Mouse (Mus musculus): ENCODE results near the gene Tmem238. TPM values are rescaled to one million over a fixed set of nuclear protein-coding genes. Genes with fewer than 3 reads are reported as not detected.

Gene Tmem238
- polyA plus RNA-seq, 1 experiment from 2014 or later = 4.4 TPM

- Histone ChIP-seq H3K36me3 (replicated peaks) (peaks cover 28% of the 10 kb centered on the region), H3K9me3 (no peaks in the 10 kb centered on the region), H3K27me3 (ENCODE audit: poor library complexity, severe bottlenecking) (no peaks in the 10 kb centered on the region), H3K4me3 (peak within 1 kb of the TSS; percentile 83), H3K27ac (peak within 1 kb of the TSS; percentile 96), H3K4me1 (peaks cover 45% of the 10 kb centered on the region)
- DNase-seq (ENCODE audit: extremely low spot score, low spot score) = peak; percentile 97
- under 1% methylated on average over 43 of the region's 44 CpGs for WGBS
These were observed 49.7 kb downstream of the Tmem238 start, which contains the start of gene Kmt5c for GRCm38 (mm10) chr7:4739544-4740275. Kmt5c (plus strand) TSS chr7:4740115.

- DNase-seq (ENCODE audit: extremely low spot score, low spot score) = no peak
- H3K4me1 ChIP-seq = peaks cover 45% of the 10 kb centered on the region
- H3K36me3 ChIP-seq (replicated peaks) = peaks cover 22% of the 10 kb centered on the region
- 44% methylated on average over 10 of the region's 10 CpGs for WGBS
- no peaks in the 10 kb centered on the region for H3K27me3 ChIP-seq (ENCODE audit: poor library complexity, severe bottlenecking)
- peak overlapping the region; percentile 96 for H3K27ac ChIP-seq
- H3K4me3 ChIP-seq = peak overlapping the region; percentile 83
- no peaks in the 10 kb centered on the region for H3K9me3 ChIP-seq
These were observed 50.4 kb downstream of the Tmem238 start for GRCm38 (mm10) chr7:4739041-4739543.

Other genes with a start within 250 kb of the Tmem238 start
- 4.9 and 6.7 TPM in 2 replicates for gene Syt5, start 242.1 kb downstream of the Tmem238 start, polyA plus RNA-seq (2016; fragmentation: Nextera tagmentation; extraction: Ambion mirVana)
- gene Ptprh, start 185.6 kb downstream of the Tmem238 start, polyA plus RNA-seq (2016; fragmentation: Nextera tagmentation; extraction: Ambion mirVana) = 0.06 TPM in 1 of 2 replicates, not detected in the other
- 1.6 and 2.1 TPM in 2 replicates for gene Tmem86b, start 158.2 kb downstream of the Tmem238 start, polyA plus RNA-seq (2016; fragmentation: Nextera tagmentation; extraction: Ambion mirVana)
- 8.0 and 9.2 TPM in 2 replicates for gene Ppp6r1, start 130.6 kb downstream of the Tmem238 start, polyA plus RNA-seq (2016; fragmentation: Nextera tagmentation; extraction: Ambion mirVana)
- gene Hspbp1, start 104.6 kb downstream of the Tmem238 start, polyA plus RNA-seq (2016; fragmentation: Nextera tagmentation; extraction: Ambion mirVana) = 135 and 137 TPM in 2 replicates
- gene Brsk1, start 99.1 kb downstream of the Tmem238 start, polyA plus RNA-seq (2016; fragmentation: Nextera tagmentation; extraction: Ambion mirVana) = 2.2 TPM in 2 replicates
- 0.11 and 0.20 TPM in 2 replicates for gene Tmem150b, start 64.4 kb downstream of the Tmem238 start, polyA plus RNA-seq (2016; fragmentation: Nextera tagmentation; extraction: Ambion mirVana)
- 98.9 and 101 TPM in 2 replicates for gene Kmt5c, start 49.5 kb downstream of the Tmem238 start, polyA plus RNA-seq (2016; fragmentation: Nextera tagmentation; extraction: Ambion mirVana)
- gene Cox6b2, start 36.6 kb downstream of the Tmem238 start, polyA plus RNA-seq (2016; fragmentation: Nextera tagmentation; extraction: Ambion mirVana) = 40.4 and 44.2 TPM in 2 replicates
- gene Fam71e2, start 18.4 kb downstream of the Tmem238 start, polyA plus RNA-seq (2016; fragmentation: Nextera tagmentation; extraction: Ambion mirVana) = not detected in 2 replicates
- gene Il11, start 6.8 kb downstream of the Tmem238 start, polyA plus RNA-seq (2016; fragmentation: Nextera tagmentation; extraction: Ambion mirVana) = not detected in 2 replicates
- 0.34 TPM in 1 of 2 replicates, not detected in the other for gene Tmem190, start 6.7 kb downstream of the Tmem238 start, polyA plus RNA-seq (2016; fragmentation: Nextera tagmentation; extraction: Ambion mirVana)
- 374 and 397 TPM in 2 replicates for gene Rpl28, start 3.2 kb upstream of the Tmem238 start, polyA plus RNA-seq (2016; fragmentation: Nextera tagmentation; extraction: Ambion mirVana)
- 399 and 408 TPM in 2 replicates for gene Ube2s, start 22.9 kb upstream of the Tmem238 start, polyA plus RNA-seq (2016; fragmentation: Nextera tagmentation; extraction: Ambion mirVana)
- 0.47 and 0.79 TPM in 2 replicates for gene Shisa7, start 55.0 kb upstream of the Tmem238 start, polyA plus RNA-seq (2016; fragmentation: Nextera tagmentation; extraction: Ambion mirVana)
- 2.6 and 2.9 TPM in 2 replicates for gene Isoc2b, start 80.6 kb upstream of the Tmem238 start, polyA plus RNA-seq (2016; fragmentation: Nextera tagmentation; extraction: Ambion mirVana)
- gene Isoc2a, start 87.5 kb upstream of the Tmem238 start, polyA plus RNA-seq (2016; fragmentation: Nextera tagmentation; extraction: Ambion mirVana) = 0.73 and 1.0 TPM in 2 replicates
- gene Gm36210, start 116.9 kb upstream of the Tmem238 start, polyA plus RNA-seq (2016; fragmentation: Nextera tagmentation; extraction: Ambion mirVana) = 0.12 and 0.22 TPM in 2 replicates
- 4.1 and 4.2 TPM in 2 replicates for gene Zfp628, start 125.6 kb upstream of the Tmem238 start, polyA plus RNA-seq (2016; fragmentation: Nextera tagmentation; extraction: Ambion mirVana)
- 8.1 and 8.3 TPM in 2 replicates for gene Nat14, start 132.4 kb upstream of the Tmem238 start, polyA plus RNA-seq (2016; fragmentation: Nextera tagmentation; extraction: Ambion mirVana)
- gene Ssc5d, start 136.1 kb upstream of the Tmem238 start, polyA plus RNA-seq (2016; fragmentation: Nextera tagmentation; extraction: Ambion mirVana) = 1.2 and 1.3 TPM in 2 replicates
- 0.11 TPM in 1 of 2 replicates, not detected in the other for gene Sbk2, start 174.8 kb upstream of the Tmem238 start, polyA plus RNA-seq (2016; fragmentation: Nextera tagmentation; extraction: Ambion mirVana)
- gene Sbk3, start 181.5 kb upstream of the Tmem238 start, polyA plus RNA-seq (2016; fragmentation: Nextera tagmentation; extraction: Ambion mirVana) = 0.10 TPM in 1 of 2 replicates, not detected in the other
- gene Zfp579, start 206.5 kb upstream of the Tmem238 start, polyA plus RNA-seq (2016; fragmentation: Nextera tagmentation; extraction: Ambion mirVana) = 27.3 and 28.7 TPM in 2 replicates
- gene Zfp524, start 224.8 kb upstream of the Tmem238 start, polyA plus RNA-seq (2016; fragmentation: Nextera tagmentation; extraction: Ambion mirVana) = 8.4 and 9.4 TPM in 2 replicates
- gene Fiz1, start 225.0 kb upstream of the Tmem238 start, polyA plus RNA-seq (2016; fragmentation: Nextera tagmentation; extraction: Ambion mirVana) = 54.0 and 54.1 TPM in 2 replicates
- gene Gm44973, start 225.8 kb upstream of the Tmem238 start, polyA plus RNA-seq (2016; fragmentation: Nextera tagmentation; extraction: Ambion mirVana) = 1.0 and 1.1 TPM in 2 replicates
- 5.1 and 5.7 TPM in 2 replicates for gene Zfp865, start 230.7 kb upstream of the Tmem238 start, polyA plus RNA-seq (2016; fragmentation: Nextera tagmentation; extraction: Ambion mirVana)
- 4.7 and 6.6 TPM in 2 replicates for gene Ccdc106, start 230.9 kb upstream of the Tmem238 start, polyA plus RNA-seq (2016; fragmentation: Nextera tagmentation; extraction: Ambion mirVana)
- not detected in 2 replicates for gene 4632433K11Rik, start 244.5 kb upstream of the Tmem238 start, polyA plus RNA-seq (2016; fragmentation: Nextera tagmentation; extraction: Ambion mirVana)
- gene Zfp784, start 248.8 kb upstream of the Tmem238 start, polyA plus RNA-seq (2016; fragmentation: Nextera tagmentation; extraction: Ambion mirVana) = 3.0 and 3.8 TPM in 2 replicates